Mouse (Mus musculus) CH12.LX (cell line): ENCODE measurements around the gene Cmklr1. TPM values are rescaled to one million over a fixed set of nuclear protein-coding genes. Genes with fewer than 3 reads are reported as not detected.

Experiments
- DNase-seq: peaks from one replicate; pipeline ENCODE4 v3.0.0-alpha.2; 2013; ENCODE audit errors: extremely low read depth
- H3K27ac ChIP-seq: 2 replicates; pipeline ENCODE4 v1.5.1; 2012; ENCODE audit warnings: low read depth, mild to moderate bottlenecking, control low read depth, moderate library complexity; ENCODE audit not compliant: insufficient read depth
- H3K27me3 ChIP-seq: replicated peaks from 2 replicates; pipeline ENCODE3; 2012; ENCODE audit warnings: inconsistent platforms
- H3K36me3 ChIP-seq, 2 experiments: replicated peaks in 1 of 2; 2 replicates each; pipeline versions ENCODE3 to v1.6.1; 2012; ENCODE audit warnings: inconsistent platforms in 1 of 2, low read length in 1 of 2, mild to moderate bottlenecking in 1 of 2, mixed read lengths in 1 of 2, moderate library complexity in 1 of 2; ENCODE audit not compliant: control insufficient read depth in 1 of 2, insufficient read depth in 1 of 2
- H3K4me1 ChIP-seq, 2 experiments: 2 replicates each; pipeline ENCODE4 v1.6.1; 2012; ENCODE audit warnings: inconsistent platforms in 1 of 2, moderate library complexity in 1 of 2; ENCODE audit not compliant: insufficient read depth in 2 of 2, control insufficient read depth in 1 of 2
- H3K4me2 ChIP-seq: 2 replicates; pipeline ENCODE4 v1.6.1; 2012; ENCODE audit warnings: low read depth, mild to moderate bottlenecking, control low read depth; ENCODE audit not compliant: poor library complexity, insufficient read depth, severe bottlenecking
- H3K4me3 ChIP-seq, 3 experiments: fragments of 150-350 bp in 1 of 3; sonication (generic) in 1 of 3; replicated peaks in 1 of 3; 2 replicates each; pipeline versions ENCODE3 to v1.5.1; 2011 to 2012; ENCODE audit warnings: low read depth in 2 of 3, low read length in 2 of 3, mild to moderate bottlenecking in 2 of 3, moderate library complexity in 2 of 3, control low read depth in 1 of 3, improper control_type of control experiment in 1 of 3, inconsistent platforms in 1 of 3, mixed read lengths in 1 of 3; ENCODE audit not compliant: poor library complexity in 1 of 3
- H3K79me2 ChIP-seq: replicated peaks from 2 replicates; pipeline ENCODE4 v1.6.1; 2012; ENCODE audit warnings: mild to moderate bottlenecking, moderate library complexity; ENCODE audit not compliant: control insufficient read depth, poor library complexity, insufficient read depth, severe bottlenecking; ENCODE audit errors: extremely low read depth
- H3K9ac ChIP-seq: 2 replicates; pipeline ENCODE4 v1.6.1; 2012; ENCODE audit warnings: low read depth, mild to moderate bottlenecking, control low read depth, moderate library complexity; ENCODE audit not compliant: insufficient read depth
- H3K9me3 ChIP-seq: replicated peaks from 2 replicates; pipeline ENCODE3; 2012; ENCODE audit warnings: low read length, inconsistent platforms, mixed read lengths
- BHLHE40 ChIP-seq: IDR thresholded peaks from 2 replicates; pipeline ENCODE4 v1.6.1; 2011; ENCODE audit warnings: mild to moderate bottlenecking, low read depth, low read length, improper control_type of control experiment
- CHD1 ChIP-seq: IDR thresholded peaks from 2 replicates; pipeline ENCODE4 v1.6.1; 2012; ENCODE audit warnings: low read depth, low read length, improper control_type of control experiment, inconsistent platforms
- E2F4 ChIP-seq: IDR thresholded peaks from 2 replicates; pipeline ENCODE4 v1.6.1; 2011; ENCODE audit warnings: low read depth, low read length, improper control_type of control experiment; ENCODE audit not compliant: insufficient replicate concordance
- ELF1 ChIP-seq: IDR thresholded peaks from 2 replicates; pipeline ENCODE4 v1.6.1; 2014; ENCODE audit warnings: low read depth, mild to moderate bottlenecking, inconsistent platforms, low read length, improper control_type of control experiment
- EP300 ChIP-seq: IDR thresholded peaks from 2 replicates; pipeline ENCODE4 v1.6.1; 2011; ENCODE audit warnings: low read length, improper control_type of control experiment
- HCFC1 ChIP-seq: IDR thresholded peaks from 2 replicates; pipeline ENCODE4 v1.6.1; 2012; ENCODE audit warnings: low read depth, mild to moderate bottlenecking, inconsistent platforms, low read length, improper control_type of control experiment
- IRF4 ChIP-seq: IDR thresholded peaks from 2 replicates; pipeline ENCODE4 v1.6.1; 2014; ENCODE audit warnings: low read depth, mild to moderate bottlenecking, inconsistent platforms, low read length, improper control_type of control experiment
- JUND ChIP-seq: conservative IDR thresholded peaks from 2 replicates; pipeline ENCODE4 v1.6.1; 2011; ENCODE audit warnings: low read depth, low read length, improper control_type of control experiment
- KAT2A ChIP-seq: IDR thresholded peaks from 2 replicates; pipeline ENCODE4 v1.6.1; 2012; ENCODE audit warnings: low read length, improper control_type of control experiment, inconsistent platforms; ENCODE audit not compliant: insufficient replicate concordance
- MAFK ChIP-seq: IDR thresholded peaks from 2 replicates; pipeline ENCODE4 v1.6.1; 2011; ENCODE audit warnings: low read length, improper control_type of control experiment; ENCODE audit not compliant: insufficient replicate concordance
- MAX ChIP-seq: IDR thresholded peaks from 2 replicates; pipeline ENCODE4 v1.6.1; 2011; ENCODE audit warnings: low read length, improper control_type of control experiment
- NRF1 ChIP-seq: IDR thresholded peaks from 2 replicates; pipeline ENCODE4 v1.6.1; 2014; ENCODE audit warnings: low read depth, mild to moderate bottlenecking, inconsistent platforms, low read length, improper control_type of control experiment, moderate library complexity
- PAX5 ChIP-seq: IDR thresholded peaks from 2 replicates; pipeline ENCODE4 v1.6.1; 2012; ENCODE audit warnings: low read length, inconsistent platforms, mixed read lengths
- POLR2AphosphoS2 ChIP-seq: IDR thresholded peaks from 2 replicates; pipeline ENCODE4 v1.6.1; 2011; ENCODE audit warnings: low read depth, low read length, improper control_type of control experiment
- RAD21 ChIP-seq: IDR thresholded peaks from 2 replicates; pipeline ENCODE4 v1.6.1; 2011; ENCODE audit warnings: low read depth, mild to moderate bottlenecking, low read length, improper control_type of control experiment, moderate library complexity
- SIN3A ChIP-seq: IDR thresholded peaks from 2 replicates; pipeline ENCODE4 v1.6.1; 2012; ENCODE audit warnings: low read length, improper control_type of control experiment, inconsistent platforms
- TBP ChIP-seq: conservative IDR thresholded peaks from 2 replicates; pipeline ENCODE4 v1.6.1; 2011; ENCODE audit warnings: low read depth, low read length, improper control_type of control experiment
- UBTF ChIP-seq: IDR thresholded peaks from 2 replicates; pipeline ENCODE4 v1.6.1; 2012; ENCODE audit warnings: low read depth, mild to moderate bottlenecking, inconsistent platforms, low read length, improper control_type of control experiment, moderate library complexity
- USF2 ChIP-seq: conservative IDR thresholded peaks from 2 replicates; pipeline ENCODE4 v1.6.1; 2011; ENCODE audit warnings: low read depth, low read length, improper control_type of control experiment
- ZC3H11A ChIP-seq: IDR thresholded peaks from 2 replicates; pipeline ENCODE4 v1.6.1; 2012; ENCODE audit warnings: low read depth, mild to moderate bottlenecking, inconsistent platforms, low read length, improper control_type of control experiment
- ZKSCAN1 ChIP-seq: IDR thresholded peaks from 2 replicates; pipeline ENCODE4 v1.6.1; 2012; ENCODE audit warnings: low read depth, inconsistent platforms, low read length, improper control_type of control experiment, borderline replicate concordance
- ZNF384 ChIP-seq: IDR thresholded peaks from 2 replicates; pipeline ENCODE4 v1.6.1; 2012; ENCODE audit warnings: low read depth, low read length, improper control_type of control experiment, inconsistent platforms
- dilution Hi-C: fragments of 300-500 bp; cut with MboI; formaldehyde crosslinking; loops from 2 replicates; pipeline ENCODE4 v1.14.3; 2020; ENCODE audit warnings: low sequenced_read_pairs; ENCODE audit not compliant: extremely low pct_unique_long_range_greater_than_20kb, extremely low pct_ligation_motif_present
- in situ Hi-C: fragments of 300-500 bp; cut with MboI; formaldehyde crosslinking; loops from 3 replicates; pipeline ENCODE4 v1.14.3; 2019; ENCODE audit warnings: low sequenced_read_pairs, low pct_ligation_motif_present, low pct_unique_long_range_greater_than_20kb, mixed read lengths
- polyA plus RNA-seq: library from polyadenylated mRNA; unstranded; fragments of >175 nt; gene quantifications from 2 replicates; pipeline ENCODE4 v1.2.1, GENCODE M21; 2012; ENCODE audit warnings: low read depth; ENCODE audit not compliant: insufficient read length
- total RNA-seq, 2 experiments: library from RNA; depleted of rRNA; stranded (reverse); fragments of 300-350 nt in 1 of 2; fragments of >200 nt in 1 of 2; gene quantifications; 2 replicates each; pipeline ENCODE4 v1.2.3; 2012 to 2014

Cmklr1 gene
- total and polyA plus RNA-seq, 3 experiments: not detected

DNA sequence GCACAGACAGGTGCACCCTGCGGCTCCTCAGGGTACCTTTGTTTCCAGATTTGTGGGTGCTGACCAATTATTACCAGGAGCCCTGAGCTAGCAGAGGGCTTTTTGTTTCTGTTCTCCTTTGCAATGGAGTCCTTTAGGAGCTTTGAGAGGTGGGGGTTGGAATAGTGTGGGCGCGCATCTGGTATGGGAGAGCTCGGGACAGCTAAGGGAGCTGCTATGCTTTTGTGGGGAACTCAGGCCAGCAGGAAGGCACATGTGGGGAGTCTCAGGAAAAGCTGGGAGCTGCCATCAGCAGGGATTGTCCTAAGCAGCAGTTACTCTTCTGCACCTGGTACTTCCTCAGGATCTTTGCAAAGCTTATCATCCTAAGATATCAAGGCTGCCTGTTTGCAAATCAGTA, 71.1 kb downstream of the Cmklr1 start:
- Histone ChIP-seq H3K27ac (no peak overlapping the region), H3K4me3 (no peak overlapping the region), H3K27me3 (peaks cover 5% of the 10 kb centered on the region), H3K9me3 (peaks cover 4% of the 10 kb centered on the region), H3K36me3 (no peaks in the 10 kb centered on the region), H3K4me1 (peaks cover 0 to 8% of the 10 kb centered on the region in 2 experiments; a peak in 2 of 4 replicates), H3K9ac (no peak overlapping the region), H3K4me2 (no peak overlapping the region), H3K79me2 (no peaks in the 10 kb centered on the region)
- in situ Hi-C loops (no loop called here), dilution Hi-C loops (no loop called here)
- DNase-seq: no peak
- TF ChIP-seq CHD1 (no peak), BHLHE40 (no peak), MAX (no peak), ZNF384 (no peak), ELF1 (no peak), MAFK (no peak), TBP (no peak), RAD21 (no peak)

GRCm38 (mm10) chr5:113578428-113578827, 71.8 kb downstream of the Cmklr1 start:
- H3K79me2 ChIP-seq: no peaks in the 10 kb centered on the region
- H3K4me2 ChIP-seq: no peak overlapping the region
- no peak for TF ChIP-seq ELF1
- TF ChIP-seq JUND: no peak
- TF ChIP-seq POLR2AphosphoS2: no peak
- TF ChIP-seq TBP: no peak
- no peak for TF ChIP-seq USF2
- TF ChIP-seq MAX: no peak
- no peak for TF ChIP-seq HCFC1
- no peak for TF ChIP-seq KAT2A
- no peak for TF ChIP-seq ZKSCAN1
- no peak for TF ChIP-seq E2F4
- TF ChIP-seq IRF4: no peak
- TF ChIP-seq EP300: no peak
- TF ChIP-seq NRF1: no peak
- no peak for TF ChIP-seq ZC3H11A
- no peak for TF ChIP-seq PAX5
- no peak for TF ChIP-seq SIN3A
- TF ChIP-seq UBTF: no peak
- H3K4me3 ChIP-seq: no peak overlapping the region
- peaks cover 4% of the 10 kb centered on the region for H3K9me3 ChIP-seq
- H3K4me1 ChIP-seq: peaks cover 0 to 2% of the 10 kb centered on the region in 2 experiments; a peak in 2 of 4 replicates
- no peak for DNase-seq
- no peaks in the 10 kb centered on the region for H3K36me3 ChIP-seq
- dilution Hi-C loops: no loop called here
- H3K27ac ChIP-seq: no peak overlapping the region
- H3K9ac ChIP-seq: no peak overlapping the region
- H3K27me3 ChIP-seq: peaks cover 6% of the 10 kb centered on the region
- in situ Hi-C loops: no loop called here
